Mouse (Mus musculus) frontal cortex, adult (tissue): ENCODE results near the gene Ppp1r9b.

Experiments used
- ATAC-seq: cut with Nextera tagmentation; 2 replicates; pipeline ENCODE4 v1.9.2; 2017; ENCODE audit warnings: mild to moderate bottlenecking, moderate library complexity, mixed read lengths; ENCODE audit not compliant: low TSS enrichment

The Ppp1r9b gene

GRCm38 (mm10) chr11:94976199-94976598, 14.6 kb upstream of the Ppp1r9b start, which contains the start of gene Sgca:
TSS of gene Sgca (minus strand) at chr11:94976327.
- ATAC-seq = no peak

GRCm38 (mm10) chr11:94978178-94978915, 12.5 kb upstream of the Ppp1r9b start:
- ATAC-seq = 0 out of 2 replicates have a peak, but pooled peaks have one; percentile 14

GRCm38 (mm10) chr11:94978947-94979346, 11.9 kb upstream of the Ppp1r9b start:
- ATAC-seq = peak; percentile 97

- no peak for ATAC-seq
These were observed 11.2 kb upstream of the Ppp1r9b start for GRCm38 (mm10) chr11:94979462-94980179.

GRCm38 (mm10) chr11:94985140-94985539, 5.7 kb upstream of the Ppp1r9b start:
- no peak for ATAC-seq

GRCm38 (mm10) chr11:94985822-94986221, 5.0 kb upstream of the Ppp1r9b start:
- no peak for ATAC-seq

- ATAC-seq = no peak
These were observed 4.4 kb upstream of the Ppp1r9b start for GRCm38 (mm10) chr11:94986435-94986834.

- ATAC-seq = no peak
These were observed 3.5 kb upstream of the Ppp1r9b start for GRCm38 (mm10) chr11:94987341-94987740.

- no peak for ATAC-seq
These were observed 3.0 kb upstream of the Ppp1r9b start for GRCm38 (mm10) chr11:94987851-94988250.

GRCm38 (mm10) chr11:94988780-94989561, 1.9 kb upstream of the Ppp1r9b start:
- peak; percentile 17; the same call in 1 of the 2 replicates for ATAC-seq

GRCm38 (mm10) chr11:94989562-94990017, 1.2 kb upstream of the Ppp1r9b start:
- peak; percentile 45 for ATAC-seq

GRCm38 (mm10) chr11:94990102-94990748, 610 bp upstream of the Ppp1r9b start:
- no peak for ATAC-seq

- ATAC-seq = no peak
These were observed 1.0 kb downstream of the Ppp1r9b start for GRCm38 (mm10) chr11:94991641-94992479.

GRCm38 (mm10) chr11:94992480-94992753, 1.6 kb downstream of the Ppp1r9b start:
- ATAC-seq = no peak

- ATAC-seq = no peak
These were observed 2.1 kb downstream of the Ppp1r9b start for GRCm38 (mm10) chr11:94992754-94993606.

GRCm38 (mm10) chr11:94994208-94994814, 3.5 kb downstream of the Ppp1r9b start:
- no peak for ATAC-seq

- no peak for ATAC-seq
These were observed 4.3 kb downstream of the Ppp1r9b start for GRCm38 (mm10) chr11:94994947-94995772.

GRCm38 (mm10) chr11:94996101-94996500, 5.3 kb downstream of the Ppp1r9b start:
- ATAC-seq = no peak

GRCm38 (mm10) chr11:94996984-94997383, 6.1 kb downstream of the Ppp1r9b start:
- no peak for ATAC-seq
